Mouse (Mus musculus) megakaryocyte, embryonic 14.5 days (primary cell): ENCODE data around the gene Glo1. TPM values are rescaled to one million over a fixed set of nuclear protein-coding genes. Genes with fewer than 3 reads are reported as not detected.

Source experiments
- H3K27me3 ChIP-seq: replicated peaks from 2 replicates; pipeline ENCODE3; 2012; ENCODE audit warnings: inconsistent platforms
- H3K36me3 ChIP-seq: replicated peaks from 2 replicates; pipeline ENCODE3; 2012; ENCODE audit warnings: low read length, inconsistent platforms, mixed read lengths
- H3K4me1 ChIP-seq: 2 replicates; pipeline ENCODE4 v1.6.1; 2012; ENCODE audit warnings: inconsistent platforms
- H3K4me3 ChIP-seq: replicated peaks from 2 replicates; pipeline ENCODE3; 2012; ENCODE audit warnings: moderate library complexity, mild to moderate bottlenecking, inconsistent platforms
- H3K9me3 ChIP-seq: 2 replicates; pipeline ENCODE4 v1.6.1; 2012; ENCODE audit warnings: inconsistent platforms
- FLI1 ChIP-seq: IDR thresholded peaks from 2 replicates; pipeline ENCODE4 v1.6.1; 2012; ENCODE audit warnings: low read length, inconsistent platforms, mixed read lengths
- GATA1 ChIP-seq: IDR thresholded peaks from 3 replicates; pipeline ENCODE4 v1.6.1; 2012; ENCODE audit warnings: mixed read lengths, low read length, inconsistent platforms, borderline replicate concordance
- polyA plus RNA-seq: library from polyadenylated mRNA; stranded (reverse); fragments of >175 nt; gene quantifications from 2 replicates; pipeline ENCODE4 v1.2.3, GENCODE M21; 2012; ENCODE audit warnings: low replicate concordance; ENCODE audit not compliant: insufficient read depth

Gene Glo1
- polyA plus RNA-seq, 1 experiment = 21.7 TPM

GRCm38 (mm10) chr17:30570173-30570572, 56.5 kb downstream of the Glo1 start:
- no peak overlapping the region for H3K4me3 ChIP-seq
- TF ChIP-seq FLI1 (no peak), GATA1 (no peak)
- no peaks in the 10 kb centered on the region for H3K27me3 ChIP-seq

GRCm38 (mm10) chr17:30568473-30568872, 58.2 kb downstream of the Glo1 start:
- H3K27me3 ChIP-seq = no peaks in the 10 kb centered on the region
- no peaks in the 10 kb centered on the region for H3K9me3 ChIP-seq
- no peak for TF ChIP-seq GATA1
- TF ChIP-seq FLI1 = no peak
- H3K36me3 ChIP-seq = peaks cover 11% of the 10 kb centered on the region
- H3K4me1 ChIP-seq = peaks cover 92% of the 10 kb centered on the region
- H3K4me3 ChIP-seq = no peak overlapping the region

More at GRCm38 (mm10) chr17:30570173-30570572, 56.5 kb downstream of the Glo1 start:
- H3K36me3 ChIP-seq = peaks cover 11% of the 10 kb centered on the region
- H3K9me3 ChIP-seq = no peaks in the 10 kb centered on the region
- peaks cover 90% of the 10 kb centered on the region for H3K4me1 ChIP-seq

GRCm38 (mm10) chr17:30564971-30565370, 61.7 kb downstream of the Glo1 start:
- TF ChIP-seq GATA1 = no peak
- no peak for TF ChIP-seq FLI1
- Histone ChIP-seq H3K4me3 (no peak overlapping the region), H3K4me1 (peaks cover 71% of the 10 kb centered on the region), H3K9me3 (no peaks in the 10 kb centered on the region), H3K36me3 (peaks cover 5% of the 10 kb centered on the region), H3K27me3 (no peaks in the 10 kb centered on the region)

GRCm38 (mm10) chr17:30564407-30564806, 62.3 kb downstream of the Glo1 start:
- Histone ChIP-seq H3K9me3 (no peaks in the 10 kb centered on the region), H3K4me1 (peaks cover 69% of the 10 kb centered on the region), H3K4me3 (no peak overlapping the region), H3K27me3 (no peaks in the 10 kb centered on the region), H3K36me3 (peaks cover 5% of the 10 kb centered on the region)
- TF ChIP-seq FLI1 (no peak), GATA1 (no peak)

GRCm38 (mm10) chr17:30563484-30564075, 63.1 kb downstream of the Glo1 start:
- peaks cover 69% of the 10 kb centered on the region for H3K4me1 ChIP-seq
- no peak for TF ChIP-seq GATA1
- no peak for TF ChIP-seq FLI1
- no peaks in the 10 kb centered on the region for H3K27me3 ChIP-seq
- peaks cover 5% of the 10 kb centered on the region for H3K36me3 ChIP-seq
- no peaks in the 10 kb centered on the region for H3K9me3 ChIP-seq
- no peak overlapping the region for H3K4me3 ChIP-seq

- no peak for TF ChIP-seq GATA1
- TF ChIP-seq FLI1 = no peak
- H3K4me3 ChIP-seq = no peak overlapping the region
- H3K36me3 ChIP-seq = peaks cover 8% of the 10 kb centered on the region
- no peaks in the 10 kb centered on the region for H3K27me3 ChIP-seq
- H3K4me1 ChIP-seq = peaks cover 65% of the 10 kb centered on the region
- no peaks in the 10 kb centered on the region for H3K9me3 ChIP-seq
Measured at GRCm38 (mm10) chr17:30562770-30563169, 63.9 kb downstream of the Glo1 start.

GRCm38 (mm10) chr17:30559536-30559935, 67.1 kb downstream of the Glo1 start:
- peaks cover 17% of the 10 kb centered on the region for H3K36me3 ChIP-seq
- H3K27me3 ChIP-seq = no peaks in the 10 kb centered on the region
- no peak overlapping the region for H3K4me3 ChIP-seq
- H3K4me1 ChIP-seq = peaks cover 60% of the 10 kb centered on the region
- H3K9me3 ChIP-seq = no peaks in the 10 kb centered on the region
- TF ChIP-seq FLI1 = no peak
- no peak for TF ChIP-seq GATA1

- TF ChIP-seq GATA1 (no peak), FLI1 (no peak)
- H3K4me1 ChIP-seq = peaks cover 51% of the 10 kb centered on the region
- no peaks in the 10 kb centered on the region for H3K9me3 ChIP-seq
- peaks cover 17% of the 10 kb centered on the region for H3K36me3 ChIP-seq
- no peak overlapping the region for H3K4me3 ChIP-seq
- no peaks in the 10 kb centered on the region for H3K27me3 ChIP-seq
Measured at GRCm38 (mm10) chr17:30558623-30559022, 68.0 kb downstream of the Glo1 start.

GRCm38 (mm10) chr17:30556512-30556911, 70.2 kb downstream of the Glo1 start:
- H3K27me3 ChIP-seq = no peaks in the 10 kb centered on the region
- no peak for TF ChIP-seq FLI1
- TF ChIP-seq GATA1 = no peak
- no peaks in the 10 kb centered on the region for H3K9me3 ChIP-seq
- H3K4me3 ChIP-seq = no peak overlapping the region
- H3K36me3 ChIP-seq = peaks cover 15% of the 10 kb centered on the region
- H3K4me1 ChIP-seq = peaks cover 55% of the 10 kb centered on the region

- no peaks in the 10 kb centered on the region for H3K9me3 ChIP-seq
- no peaks in the 10 kb centered on the region for H3K27me3 ChIP-seq
- peaks cover 64% of the 10 kb centered on the region for H3K4me1 ChIP-seq
- no peak overlapping the region for H3K4me3 ChIP-seq
- H3K36me3 ChIP-seq = peaks cover 19% of the 10 kb centered on the region
- TF ChIP-seq GATA1 (no peak), FLI1 (no peak)
Measured at GRCm38 (mm10) chr17:30553027-30553937, 73.4 kb downstream of the Glo1 start.

GRCm38 (mm10) chr17:30550774-30551107, 75.9 kb downstream of the Glo1 start:
- TF ChIP-seq FLI1 = no peak
- TF ChIP-seq GATA1 = no peak
- Histone ChIP-seq H3K9me3 (no peaks in the 10 kb centered on the region), H3K4me1 (peaks cover 53% of the 10 kb centered on the region), H3K27me3 (no peaks in the 10 kb centered on the region), H3K4me3 (no peak overlapping the region), H3K36me3 (peaks cover 4% of the 10 kb centered on the region)
